In genomic region chr3:116165030-116165429, GRCm38 (mm10) we compare ENCODE assay signal across 33 mouse cellular contexts. TPM values are rescaled to one million over a fixed set of nuclear protein-coding genes. Genes with fewer than 3 reads are reported as not detected.
"Had no signal": no experiment of that assay in that cellular context is flagged by ENCODE, and none has a peak within 500 bp of the region (broad histone marks: within the 10 kb centered on the region; RNA-seq: fewer than 3 reads in every experiment).

No protein-coding gene starts in this region.

- H3K9ac ChIP-seq: limb, embryonic 12.5 days; limb, embryonic 13.5 days; limb, embryonic 15.5 days; liver, embryonic 12.5 days; liver, embryonic 13.5 days; liver, embryonic 14.5 days; liver, embryonic 15.5 days; lung, embryonic 14.5 days; lung, embryonic 15.5 days; midbrain, embryonic 12.5 days; midbrain, embryonic 13.5 days; midbrain, embryonic 15.5 days; neural tube, embryonic 12.5 days had no signal

- H3K27ac ChIP-seq: left cerebral cortex, adult 2 months; limb, embryonic 10.5 days; limb, embryonic 12.5 days; limb, embryonic 13.5 days; limb, embryonic 15.5 days; liver, embryonic 12.5 days; liver, embryonic 13.5 days; liver, embryonic 14.5 days; liver, embryonic 15.5 days; lung, embryonic 15.5 days; macrophage; midbrain, embryonic 10.5 days; midbrain, embryonic 12.5 days; midbrain, embryonic 13.5 days; midbrain, embryonic 15.5 days; neural tube, embryonic 12.5 days had no signal

- H3K27me3 ChIP-seq: limb, embryonic 12.5 days; limb, embryonic 13.5 days; limb, embryonic 15.5 days; liver, embryonic 12.5 days; liver, embryonic 13.5 days; liver, embryonic 15.5 days; lung, embryonic 15.5 days; megakaryocyte, embryonic 14.5 days; midbrain, embryonic 12.5 days; midbrain, embryonic 13.5 days; midbrain, embryonic 15.5 days; neural tube, embryonic 12.5 days had no signal

- DNase-seq: left cerebral cortex, postnatal 4 days; liver; liver, embryonic 13.5 days; lung, adult 18-20 months; lung, adult 2 months; lung, embryonic 14.5 days; lung, postnatal 10 days; lung, postnatal 14 days; lung, postnatal 36 days; lung, postnatal 4 days; midbrain, embryonic 14.5 days had no signal

- H3K4me2 ChIP-seq: limb, embryonic 12.5 days; limb, embryonic 13.5 days; limb, embryonic 15.5 days; liver, embryonic 11.5 days; liver, embryonic 12.5 days; liver, embryonic 13.5 days; liver, embryonic 15.5 days; lung, embryonic 14.5 days; lung, embryonic 15.5 days; midbrain, embryonic 11.5 days; midbrain, embryonic 12.5 days; midbrain, embryonic 13.5 days; midbrain, embryonic 15.5 days; neural tube, embryonic 12.5 days had no signal

- H3K9me3 ChIP-seq: limb, embryonic 10.5 days; limb, embryonic 12.5 days; limb, embryonic 13.5 days; limb, embryonic 15.5 days; liver, embryonic 12.5 days; liver, embryonic 13.5 days; liver, embryonic 15.5 days; lung, embryonic 15.5 days; megakaryocyte, embryonic 14.5 days; midbrain, embryonic 10.5 days; midbrain, embryonic 12.5 days; midbrain, embryonic 13.5 days; midbrain, embryonic 15.5 days; neural tube, embryonic 12.5 days had no signal

- H3K4me1 ChIP-seq: limb, embryonic 12.5 days; limb, embryonic 13.5 days; limb, embryonic 15.5 days; liver, embryonic 12.5 days; liver, embryonic 13.5 days; liver, embryonic 15.5 days; lung, embryonic 15.5 days; megakaryocyte, embryonic 14.5 days; midbrain, embryonic 10.5 days; midbrain, embryonic 12.5 days; midbrain, embryonic 13.5 days; midbrain, embryonic 15.5 days; neural tube, embryonic 12.5 days had no signal

- ATAC-seq: liver, embryonic 12.5 days; lung, postnatal 0 days; midbrain, embryonic 13.5 days; midbrain, embryonic 15.5 days; midbrain, embryonic 16.5 days had no signal

- H3K36me3 ChIP-seq: limb, embryonic 10.5 days; limb, embryonic 12.5 days; limb, embryonic 13.5 days; limb, embryonic 15.5 days; liver, embryonic 12.5 days; liver, embryonic 13.5 days; liver, embryonic 15.5 days; lung, embryonic 15.5 days; midbrain, embryonic 10.5 days; midbrain, embryonic 12.5 days; midbrain, embryonic 13.5 days; midbrain, embryonic 15.5 days; neural tube, embryonic 12.5 days had no signal

- H3K4me3 ChIP-seq: left cerebral cortex, adult 2 months; limb, embryonic 10.5 days; limb, embryonic 12.5 days; limb, embryonic 13.5 days; limb, embryonic 15.5 days; liver, embryonic 12.5 days; liver, embryonic 13.5 days; liver, embryonic 15.5 days; lung, embryonic 15.5 days; megakaryocyte, embryonic 14.5 days; midbrain, embryonic 10.5 days; midbrain, embryonic 12.5 days; midbrain, embryonic 13.5 days; midbrain, embryonic 15.5 days; myocyte; neural tube, embryonic 12.5 days had no signal

RNA-seq across cellular contexts. Expression of gene Vcam1, which starts 35.5 kb away (rescaled TPM):
- total RNA-seq: monocyte, adult 5-6 weeks had no signal
